Mouse (Mus musculus) cerebellum, adult 2 months (tissue): ENCODE data around the gene Asb15. TPM values are rescaled to one million over a fixed set of nuclear protein-coding genes. Genes with fewer than 3 reads are reported as not detected.
A peak's percentile ranks its signal among the peaks of the same experiment; 100 is the strongest.

Experiments
- DNase-seq, 2 experiments: peaks; one replicate each; pipeline ENCODE4 v3.0.0; 2021
- H3K27ac ChIP-seq: fragments of 200-500 bp; 2 replicates; pipeline ENCODE4 v1.5.1; 2012; ENCODE audit warnings: low read length, control low read depth, inconsistent platforms; ENCODE audit not compliant: insufficient read depth
- H3K27me3 ChIP-seq: fragments of 200-500 bp; 2 replicates; pipeline ENCODE4 v1.6.1; 2012; ENCODE audit warnings: inconsistent platforms, mild to moderate bottlenecking, low read length, moderate library complexity; ENCODE audit not compliant: control insufficient read depth, insufficient read depth
- H3K4me1 ChIP-seq: fragments of 200-500 bp; 2 replicates; pipeline ENCODE4 v1.6.1; 2011; ENCODE audit warnings: low read length; ENCODE audit not compliant: control insufficient read depth, insufficient read depth
- H3K4me3 ChIP-seq: fragments of 200-500 bp; replicated peaks from 2 replicates; pipeline ENCODE3; 2011; ENCODE audit warnings: mild to moderate bottlenecking, low read depth, low read length, control low read depth; ENCODE audit not compliant: insufficient read depth
- CTCF ChIP-seq: fragments of 200-500 bp; IDR thresholded peaks from 2 replicates; pipeline ENCODE4 v1.5.1; 2011; ENCODE audit warnings: low read depth, mild to moderate bottlenecking, control low read depth, low read length, moderate library complexity, borderline replicate concordance; ENCODE audit not compliant: insufficient read depth
- POLR2A ChIP-seq: fragments of 200-500 bp; IDR thresholded peaks from 2 replicates; pipeline ENCODE4 v1.6.1; 2011; ENCODE audit warnings: low read length, control low read depth, borderline replicate concordance; ENCODE audit not compliant: insufficient read depth
- WGBS: fragments of 180-500 bp; shearing (Covaris S2); methylation state at CpG from one replicate; pipeline ENCODE4 v1.1.7; 2018; 5-methylcytosine and 5-hydroxymethylcytosine counted together
- polyA plus RNA-seq: library from polyadenylated mRNA; depleted of rRNA; stranded (reverse); fragments of >200 nt; gene quantifications from 2 replicates; pipeline ENCODE4 v1.2.3, GENCODE M21; 2012

Gene Asb15
- polyA plus RNA-seq, 1 experiment: 0.10 TPM

GRCm38 (mm10) chr6:24569711-24570110 lies 41.8 kb downstream of the Asb15 start:
- 96% methylated on average over 1 of the region's 1 CpGs for WGBS
- Histone ChIP-seq H3K4me1 (no peaks in the 10 kb centered on the region), H3K4me3 (no peak overlapping the region)

GRCm38 (mm10) chr6:24570278-24570677 lies 42.3 kb downstream of the Asb15 start:
- no peaks in the 10 kb centered on the region for H3K27me3 ChIP-seq
- TF ChIP-seq CTCF: no peak
- no peak for TF ChIP-seq POLR2A
- no peak overlapping the region for H3K27ac ChIP-seq
- 60% methylated on average over 11 of the region's 11 CpGs for WGBS
- DNase-seq: no peak
- H3K4me1 ChIP-seq: no peaks in the 10 kb centered on the region
- no peak overlapping the region for H3K4me3 ChIP-seq

More at GRCm38 (mm10) chr6:24569711-24570110, 41.8 kb downstream of the Asb15 start:
- H3K27me3 ChIP-seq: no peaks in the 10 kb centered on the region
- no peak for DNase-seq
- H3K27ac ChIP-seq: no peak overlapping the region
- no peak for TF ChIP-seq POLR2A

DNA sequence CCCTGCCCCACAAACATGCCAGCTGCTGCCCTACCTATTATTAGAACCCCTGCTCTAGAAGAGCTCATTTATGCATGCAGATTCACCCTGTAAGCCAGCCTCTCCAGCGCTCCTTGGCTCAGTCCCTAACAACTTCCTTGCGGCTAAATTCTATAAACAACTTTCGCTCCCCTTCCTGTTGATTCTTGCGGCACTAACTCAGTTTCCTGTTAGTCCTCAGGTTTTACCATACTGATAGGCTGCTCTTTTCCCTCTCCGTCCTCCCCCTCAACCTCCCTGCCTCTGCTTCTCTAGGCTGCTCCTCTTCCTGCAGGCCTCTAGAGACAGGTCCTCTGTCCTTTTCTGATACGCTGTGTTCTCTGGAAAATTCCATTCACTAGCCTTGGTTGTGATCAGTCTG lies 43.2 kb downstream of the Asb15 start:
- Histone ChIP-seq H3K27me3 (no peaks in the 10 kb centered on the region), H3K4me1 (no peaks in the 10 kb centered on the region), H3K4me3 (no peak overlapping the region), H3K27ac (no peak overlapping the region)
- TF ChIP-seq CTCF: no peak
- DNase-seq: no peak
- 65% methylated on average over 6 of the region's 6 CpGs for WGBS

DNA sequence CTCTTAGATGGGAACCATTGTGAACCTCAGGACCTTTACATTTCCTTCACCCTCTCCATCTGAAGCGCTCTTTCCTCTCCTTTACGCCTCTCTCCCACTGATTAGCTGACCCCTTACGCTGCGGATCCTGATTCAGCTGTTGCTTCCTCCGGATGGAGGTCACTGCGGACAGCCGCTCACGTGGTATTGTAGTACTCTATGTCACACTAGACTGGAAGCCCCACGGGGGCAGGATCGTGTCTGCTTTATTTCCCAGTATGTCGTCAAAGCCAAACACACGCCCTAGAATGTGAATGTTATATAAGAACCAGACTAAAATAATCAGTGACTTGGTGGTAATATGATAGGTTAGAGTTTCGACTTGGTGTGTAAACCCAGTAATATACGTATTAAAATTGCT lies 44.5 kb downstream of the Asb15 start:
- Histone ChIP-seq H3K27ac (no peak overlapping the region), H3K27me3 (no peaks in the 10 kb centered on the region), H3K4me3 (no peak overlapping the region), H3K4me1 (no peaks in the 10 kb centered on the region)
- no peak for DNase-seq
- no peak for TF ChIP-seq CTCF
- no peak for TF ChIP-seq POLR2A
- WGBS: 91% methylated on average over 14 of the region's 14 CpGs

- no peak for TF ChIP-seq CTCF
Measured at GRCm38 (mm10) chr6:24573319-24573718, 45.4 kb downstream of the Asb15 start.

GRCm38 (mm10) chr6:24583456-24583855 lies 55.5 kb downstream of the Asb15 start:
- Histone ChIP-seq H3K27ac (no peak overlapping the region), H3K4me1 (no peaks in the 10 kb centered on the region), H3K27me3 (no peaks in the 10 kb centered on the region), H3K4me3 (no peak overlapping the region)
- WGBS: 87% methylated on average over 3 of the region's 3 CpGs
- no peak for TF ChIP-seq CTCF
- no peak for TF ChIP-seq POLR2A
- DNase-seq: no peak

More at GRCm38 (mm10) chr6:24573319-24573718, 45.4 kb downstream of the Asb15 start:
- H3K4me3 ChIP-seq: no peak overlapping the region
- no peaks in the 10 kb centered on the region for H3K4me1 ChIP-seq
- DNase-seq: no peak
- no peak overlapping the region for H3K27ac ChIP-seq
- H3K27me3 ChIP-seq: no peaks in the 10 kb centered on the region

GRCm38 (mm10) chr6:24585431-24586310 lies 57.7 kb downstream of the Asb15 start:
- WGBS: 66% methylated on average over 10 of the region's 10 CpGs
- no peak for TF ChIP-seq CTCF
- no peak for TF ChIP-seq POLR2A
- no peaks in the 10 kb centered on the region for H3K27me3 ChIP-seq
- DNase-seq: no peak
- H3K27ac ChIP-seq: no peak overlapping the region
- H3K4me3 ChIP-seq: no peak overlapping the region
- H3K4me1 ChIP-seq: no peaks in the 10 kb centered on the region

DNA sequence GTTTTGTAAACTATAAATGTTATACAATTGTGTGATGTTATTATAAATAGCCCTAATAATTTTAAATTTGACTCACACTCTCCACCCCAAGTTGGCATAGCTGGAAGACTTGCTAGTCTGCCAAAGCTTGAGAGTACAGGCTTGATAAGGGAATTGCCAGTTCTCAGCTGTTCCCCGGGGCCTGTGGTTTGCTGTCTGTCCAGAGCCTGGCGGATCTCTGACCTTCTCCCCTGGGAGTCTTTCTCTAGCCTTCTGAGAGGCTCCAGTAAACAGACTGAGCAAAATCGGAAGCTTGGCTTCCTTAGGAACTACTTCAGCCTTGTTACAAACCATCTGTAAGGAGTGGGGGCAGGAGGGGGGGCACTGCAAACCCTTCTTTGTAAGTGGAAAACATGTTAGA lies 58.9 kb downstream of the Asb15 start:
- Histone ChIP-seq H3K4me1 (no peaks in the 10 kb centered on the region), H3K27ac (no peak overlapping the region), H3K27me3 (no peaks in the 10 kb centered on the region), H3K4me3 (no peak overlapping the region)
- TF ChIP-seq POLR2A: no peak
- TF ChIP-seq CTCF: no peak
- peak in 1 of 2 experiments; percentile 37 for DNase-seq
- WGBS: 3% methylated on average over 3 of the region's 3 CpGs
